Mouse (Mus musculus): Measurements from ENCODE around the gene Gm14399. TPM values are rescaled to one million over a fixed set of nuclear protein-coding genes. Genes with fewer than 3 reads are reported as not detected.
"Not testable (repeated sequence)": the region's sequence is repeated elsewhere in the genome, so short reads cannot be mapped to it uniquely, and the experiment has no call there.

The Gm14399 gene
- polyA plus RNA-seq, 1 experiment from 2014 or later, result 1.8 TPM

DNA sequence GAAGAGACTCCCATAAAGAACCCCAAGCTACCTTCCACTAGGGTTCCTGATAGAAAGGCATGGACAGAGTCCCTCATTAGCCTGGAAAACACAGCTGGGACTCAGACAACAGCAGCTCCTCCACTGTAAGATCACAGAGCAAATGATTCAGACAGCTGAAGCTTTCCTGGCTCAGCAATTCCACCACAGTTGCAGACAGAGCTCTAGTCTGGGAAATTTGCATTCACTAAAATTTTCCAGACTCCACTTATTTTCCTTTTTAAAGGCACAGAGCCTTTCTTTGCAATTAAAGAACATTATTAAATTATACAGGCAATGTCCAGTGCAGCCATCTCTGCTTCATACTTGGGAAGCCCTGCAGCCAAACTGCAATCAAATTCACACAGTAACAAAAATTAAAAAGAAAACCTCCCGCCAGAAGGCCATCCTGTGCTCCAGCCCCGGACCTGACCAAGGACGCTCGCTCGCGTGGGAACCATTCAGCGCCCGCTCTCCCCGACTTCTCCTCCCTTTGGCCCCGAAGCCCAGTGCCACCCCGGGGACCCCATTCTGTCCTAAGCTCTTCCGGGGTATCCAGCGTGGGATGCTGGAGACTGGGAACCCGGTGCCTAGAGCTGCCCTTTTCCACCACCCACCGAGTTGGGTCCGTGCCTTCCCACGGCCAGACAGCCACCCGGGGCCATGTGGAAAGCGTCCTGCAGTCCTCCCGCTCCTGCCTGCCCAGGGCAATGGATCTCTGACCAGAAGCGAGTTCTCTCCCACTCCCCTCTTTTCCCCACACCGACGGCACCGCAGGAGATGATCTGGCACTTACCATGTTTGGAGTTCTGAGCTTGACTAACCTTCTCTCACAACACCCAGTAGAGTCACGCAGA is 457 bp downstream of the Gm14399 start:
- H3K27ac ChIP-seq (replicated peaks); H3K36me3 ChIP-seq; H3K27me3 ChIP-seq; ATAC-seq (ENCODE audit: low read depth); H3K9me3 ChIP-seq; H3K4me1 ChIP-seq (replicated peaks): not testable (repeated sequence)
- peak overlapping the region; percentile 43 for H3K4me3 ChIP-seq
- 6% methylated on average over 25 of the region's 25 CpGs for WGBS
- H3K9ac ChIP-seq, result peak overlapping the region; percentile 60
- H3K4me2 ChIP-seq, result peak overlapping the region; percentile 48

DNA sequence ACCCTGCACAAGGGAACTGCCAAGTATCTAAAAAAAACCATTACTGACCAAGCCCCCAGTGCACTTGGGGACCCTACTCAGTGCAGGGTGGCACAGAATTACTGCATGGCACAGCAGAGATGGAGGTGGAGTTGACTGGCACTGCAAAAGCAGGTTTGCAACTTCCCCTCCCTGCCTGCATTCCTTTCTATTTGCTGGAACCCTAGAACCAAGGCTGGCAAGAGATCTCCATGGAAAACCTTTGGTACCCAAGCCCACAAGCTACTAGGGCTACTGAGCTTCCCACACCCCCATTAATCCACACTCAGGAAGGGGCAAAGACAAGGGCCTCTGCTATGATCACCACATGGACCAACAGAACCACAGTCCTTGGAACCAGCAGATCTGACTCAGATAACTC is 1.2 kb downstream of the Gm14399 start:
- H3K4me3 ChIP-seq; H3K9me3 ChIP-seq; H3K4me2 ChIP-seq; H3K27me3 ChIP-seq; H3K36me3 ChIP-seq; ATAC-seq (ENCODE audit: low read depth); H3K27ac ChIP-seq (replicated peaks); H3K9ac ChIP-seq; H3K4me1 ChIP-seq (replicated peaks): not testable (repeated sequence)

Other genes starting within 250 kb of the Gm14399 start
- gene Gm14444, start 131.8 kb downstream of the Gm14399 start, polyA plus RNA-seq (2015; fragmentation: Nextera tagmentation; extraction: Ambion mirVana), result not detected in 2 replicates
- 0.49 TPM in 1 of 2 replicates, not detected in the other for gene Gm14393, start 74.2 kb downstream of the Gm14399 start, polyA plus RNA-seq (2015; fragmentation: Nextera tagmentation; extraction: Ambion mirVana)
- gene Gm14443, start 33.9 kb upstream of the Gm14399 start, polyA plus RNA-seq (2015; fragmentation: Nextera tagmentation; extraction: Ambion mirVana), result 1.1 TPM in 2 replicates
- gene Gm14391, start 64.9 kb upstream of the Gm14399 start, polyA plus RNA-seq (2015; fragmentation: Nextera tagmentation; extraction: Ambion mirVana), result 3.8 and 5.8 TPM in 2 replicates
- gene Gm14440, start 133.1 kb upstream of the Gm14399 start, polyA plus RNA-seq (2015; fragmentation: Nextera tagmentation; extraction: Ambion mirVana), result 1.6 TPM in 1 of 2 replicates, not detected in the other
- 14.0 and 15.5 TPM in 2 replicates for gene Gm4631, start 196.2 kb upstream of the Gm14399 start, polyA plus RNA-seq (2015; fragmentation: Nextera tagmentation; extraction: Ambion mirVana)
- gene Zfp968, start 230.4 kb upstream of the Gm14399 start, polyA plus RNA-seq (2015; fragmentation: Nextera tagmentation; extraction: Ambion mirVana), result 5.2 and 6.4 TPM in 2 replicates

Data from neural tube, embryonic 13.5 days (tissue).